Mouse (Mus musculus): ENCODE results near the gene Arhgap1.

Arhgap1 gene

GRCm38 (mm10) chr2:91646733-91647132, 2.9 kb upstream of the Arhgap1 start:
- DNase-seq (ENCODE audit: low read depth, low spot score), result peak; percentile 78

GRCm38 (mm10) chr2:91649152-91649551, 508 bp upstream of the Arhgap1 start:
- peak; percentile 23 for DNase-seq (ENCODE audit: low read depth, low spot score)

- peak; percentile 21 for DNase-seq (ENCODE audit: low read depth, low spot score)
Measured at GRCm38 (mm10) chr2:91650360-91650995, 818 bp downstream of the Arhgap1 start.

- peak; percentile 48 for DNase-seq (ENCODE audit: low read depth, low spot score)
Measured at GRCm38 (mm10) chr2:91651458-91652258, 2.0 kb downstream of the Arhgap1 start.

- no peak for DNase-seq (ENCODE audit: low read depth, low spot score)
Measured at GRCm38 (mm10) chr2:91652863-91653262, 3.2 kb downstream of the Arhgap1 start.

- no peak for DNase-seq (ENCODE audit: low read depth, low spot score)
Measured at GRCm38 (mm10) chr2:91655388-91655787, 5.7 kb downstream of the Arhgap1 start.

GRCm38 (mm10) chr2:91655827-91656226, 6.2 kb downstream of the Arhgap1 start:
- no peak for DNase-seq (ENCODE audit: low read depth, low spot score)

GRCm38 (mm10) chr2:91656774-91657173, 7.1 kb downstream of the Arhgap1 start:
- no peak for DNase-seq (ENCODE audit: low read depth, low spot score)

GRCm38 (mm10) chr2:91659657-91660056, 10.0 kb downstream of the Arhgap1 start:
- DNase-seq (ENCODE audit: low read depth, low spot score), result no peak

GRCm38 (mm10) chr2:91660981-91661380, 11.3 kb downstream of the Arhgap1 start:
- DNase-seq (ENCODE audit: low read depth, low spot score), result no peak

- DNase-seq (ENCODE audit: low read depth, low spot score), result no peak
Measured at GRCm38 (mm10) chr2:91664780-91665179, 15.1 kb downstream of the Arhgap1 start.

- DNase-seq (ENCODE audit: low read depth, low spot score), result no peak
Measured at GRCm38 (mm10) chr2:91666386-91666910, 16.8 kb downstream of the Arhgap1 start.

- no peak for DNase-seq (ENCODE audit: low read depth, low spot score)
Measured at GRCm38 (mm10) chr2:91667747-91668146, 18.1 kb downstream of the Arhgap1 start.

- DNase-seq (ENCODE audit: low read depth, low spot score), result no peak
Measured at GRCm38 (mm10) chr2:91669326-91669725, 19.7 kb downstream of the Arhgap1 start.

- no peak for DNase-seq (ENCODE audit: low read depth, low spot score)
Measured at GRCm38 (mm10) chr2:91670038-91670437, 20.4 kb downstream of the Arhgap1 start.

- no peak for DNase-seq (ENCODE audit: low read depth, low spot score)
Measured at GRCm38 (mm10) chr2:91673587-91673986, 23.9 kb downstream of the Arhgap1 start.

- DNase-seq (ENCODE audit: low read depth, low spot score), result no peak
Measured at GRCm38 (mm10) chr2:91674895-91675294, 25.2 kb downstream of the Arhgap1 start.

GRCm38 (mm10) chr2:91676420-91676819, 26.8 kb downstream of the Arhgap1 start:
- no peak for DNase-seq (ENCODE audit: low read depth, low spot score)

- no peak for DNase-seq (ENCODE audit: low read depth, low spot score)
Measured at GRCm38 (mm10) chr2:91676961-91677360, 27.3 kb downstream of the Arhgap1 start.

GRCm38 (mm10) chr2:91682850-91683249, 33.2 kb downstream of the Arhgap1 start:
- DNase-seq (ENCODE audit: low read depth, low spot score), result no peak

- no peak for DNase-seq (ENCODE audit: low read depth, low spot score)
Measured at GRCm38 (mm10) chr2:91683919-91684318, 34.3 kb downstream of the Arhgap1 start.

- no peak for DNase-seq (ENCODE audit: low read depth, low spot score)
Measured at GRCm38 (mm10) chr2:91689452-91689851, 39.8 kb downstream of the Arhgap1 start.

Data from CD4-positive helper T cell, adult 2 months (primary cell).